Comparison of ENCODE assay signal across 18 mouse cellular contexts in genomic region chr4:64171476-64171875, GRCm38 (mm10).
"Had no signal": no experiment of that assay in that cellular context is flagged by ENCODE, and none has a peak within 500 bp of the region (broad histone marks: within the 10 kb centered on the region; RNA-seq: fewer than 3 reads in every experiment).

No protein-coding gene starts in this region.

- DNase-seq: kidney, adult 9 months; kidney, postnatal 14 days; kidney, postnatal 4 days; layer of hippocampus, adult 9-11 months; lung, adult 18-20 months; lung, postnatal 10 days; lung, postnatal 36 days; thymus, adult 2 months; thymus, postnatal 14 days; thymus, postnatal 4 days had no signal

- H3K4me1 ChIP-seq: liver, embryonic 15.5 days; lung, embryonic 15.5 days; megakaryocyte, embryonic 14.5 days; midbrain, embryonic 13.5 days had no signal

- H3K36me3 ChIP-seq: liver, embryonic 15.5 days; lung, embryonic 15.5 days; midbrain, embryonic 10.5 days; midbrain, embryonic 13.5 days had no signal

- H3K4me2 ChIP-seq: liver, embryonic 11.5 days; liver, embryonic 15.5 days; lung, embryonic 15.5 days; midbrain, embryonic 13.5 days had no signal

- H3K9me3 ChIP-seq: liver, embryonic 15.5 days; lung, embryonic 15.5 days; megakaryocyte, embryonic 14.5 days; midbrain, embryonic 10.5 days; midbrain, embryonic 13.5 days had no signal

- H3K4me3 ChIP-seq: layer of hippocampus, adult 2 months; liver, embryonic 15.5 days; lung, embryonic 15.5 days; megakaryocyte, embryonic 14.5 days; midbrain, embryonic 10.5 days; midbrain, embryonic 13.5 days had no signal

- H3K27ac ChIP-seq: layer of hippocampus, adult 2 months; liver, embryonic 15.5 days; lung, embryonic 15.5 days; midbrain, embryonic 10.5 days; midbrain, embryonic 13.5 days; stomach, postnatal 0 days had no signal

- H3K27me3 ChIP-seq: liver, embryonic 15.5 days; lung, embryonic 15.5 days; megakaryocyte, embryonic 14.5 days; midbrain, embryonic 13.5 days had no signal

- H3K9ac ChIP-seq: liver, embryonic 15.5 days; lung, embryonic 15.5 days; midbrain, embryonic 13.5 days had no signal

- ATAC-seq: midbrain, embryonic 13.5 days had no signal
